Comparison of ENCODE assay signal across 15 mouse cellular contexts in the genomic region with DNA sequence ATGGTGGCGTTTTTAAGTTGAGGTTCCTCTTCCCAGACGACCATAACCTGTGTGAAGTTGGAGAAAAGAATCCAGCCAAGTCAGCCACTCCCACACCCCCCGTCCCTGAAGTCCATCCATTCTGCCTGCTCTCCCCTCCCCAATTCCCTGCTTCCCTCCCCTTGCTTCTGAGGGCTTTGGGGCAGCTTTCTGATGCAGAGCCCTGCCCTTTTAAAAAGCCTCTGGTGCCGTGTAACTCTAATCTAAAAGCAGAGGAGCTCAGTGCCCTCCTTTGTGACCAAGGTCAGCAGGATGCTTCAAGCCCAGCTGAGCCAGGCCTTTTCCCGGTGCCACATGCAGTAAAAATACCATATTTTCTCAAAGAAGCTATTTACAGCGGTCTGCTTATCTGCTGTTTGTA. TPM values are rescaled to one million over a fixed set of nuclear protein-coding genes. Genes with fewer than 3 reads are reported as not detected.
DNase-seq lines count a peak whose midpoint lies in the region; ATAC-seq lines count a peak whose summit lies in the region.
"Had no signal": no experiment of that assay in that cellular context is flagged by ENCODE, and none has a peak within 500 bp of the region (broad histone marks: within the 10 kb centered on the region; RNA-seq: fewer than 3 reads in every experiment).

No protein-coding gene starts in this region.

- no peak overlapping the region for H3K4me3 ChIP-seq in heart, embryonic 14.5 days (ENCODE audit: control insufficient read depth in 1 of 2, insufficient read depth in 1 of 2, low read depth in 1 of 2, low read length in 2 of 2)
- H3K4me3 ChIP-seq in midbrain, embryonic 14.5 days (replicated peaks; ENCODE audit: low read depth, low read length), result no peak overlapping the region
- H3K4me3 ChIP-seq: gastrocnemius, adult 2 months; limb, embryonic 15.5 days had no signal

- H3K36me3 ChIP-seq in heart, embryonic 14.5 days (ENCODE audit: control insufficient read depth, insufficient read depth, low read length), result peaks cover 35% of the 10 kb centered on the region
- H3K36me3 ChIP-seq in midbrain, embryonic 14.5 days (ENCODE audit: control insufficient read depth, insufficient read depth, low read length), result peaks cover 14% of the 10 kb centered on the region; the same call in 1 of the 2 replicates

- H3K27me3 ChIP-seq in heart, embryonic 14.5 days (ENCODE audit: control insufficient read depth, insufficient read depth, low read length), result no peaks in the 10 kb centered on the region
- no peaks in the 10 kb centered on the region for H3K27me3 ChIP-seq in midbrain, embryonic 14.5 days (ENCODE audit: control insufficient read depth, insufficient read depth, low read length)
- H3K27me3 ChIP-seq: CH12.LX; limb, embryonic 15.5 days had no signal

- 11% methylated on average over 6 of the region's 6 CpGs for WGBS in heart, embryonic 14.5 days
- 10% methylated on average over 6 of the region's 6 CpGs for WGBS in midbrain, embryonic 14.5 days

- H3K27ac ChIP-seq in heart, embryonic 14.5 days (replicated peaks in 1 of 2; ENCODE audit: control insufficient read depth in 1 of 2, insufficient read depth in 1 of 2, low read depth in 2 of 2, low read length in 2 of 2), result peak overlapping the region; percentile 40 to 51
- H3K27ac ChIP-seq in midbrain, embryonic 14.5 days (replicated peaks; ENCODE audit: low read depth, low read length), result peak overlapping the region; percentile 60
- H3K27ac ChIP-seq: gastrocnemius, adult 2 months; limb, embryonic 15.5 days had no signal

- no peaks in the 10 kb centered on the region for H3K9me3 ChIP-seq in heart, embryonic 14.5 days (ENCODE audit: control insufficient read depth, low read length)
- H3K9me3 ChIP-seq in midbrain, embryonic 14.5 days (ENCODE audit: control insufficient read depth, low read length), result no peaks in the 10 kb centered on the region
- H3K9me3 ChIP-seq: limb, embryonic 15.5 days had no signal

- no peak for ATAC-seq in heart, embryonic 14.5 days (ENCODE audit: insufficient number of reproducible peaks, insufficient read depth, low FRiP score, low read depth)
- no peak for ATAC-seq in midbrain, embryonic 14.5 days (ENCODE audit: low FRiP score, low TSS enrichment)

- intact Hi-C loops in heart, postnatal 25 days (cut with DNase I), result no loop called here

- H3K4me2 ChIP-seq in heart, embryonic 14.5 days (ENCODE audit: low read length), result no peak overlapping the region
- 0 out of 2 replicates have a peak overlapping the region, but pooled peaks have one; percentile 9 for H3K4me2 ChIP-seq in midbrain, embryonic 14.5 days (ENCODE audit: low read length)
- H3K4me2 ChIP-seq: limb, embryonic 15.5 days had no signal

- H3K9ac ChIP-seq in heart, embryonic 14.5 days (ENCODE audit: low read length), result peak overlapping the region; percentile 45; the same call in 1 of the 2 replicates
- no peak overlapping the region; the same call in 1 of the 2 replicates for H3K9ac ChIP-seq in midbrain, embryonic 14.5 days (replicated peaks; ENCODE audit: low read length)
- H3K9ac ChIP-seq: limb, embryonic 15.5 days had no signal

- H3K4me1 ChIP-seq in heart, embryonic 14.5 days (ENCODE audit: control insufficient read depth in 2 of 2, insufficient read depth in 2 of 2, low read length in 2 of 2), result peaks cover 21 to 52% of the 10 kb centered on the region in 2 experiments
- H3K4me1 ChIP-seq in midbrain, embryonic 14.5 days (ENCODE audit: control insufficient read depth, insufficient read depth, low read length), result peaks cover 21% of the 10 kb centered on the region
- H3K4me1 ChIP-seq: limb, embryonic 15.5 days had no signal

- peak; percentile 15 for DNase-seq in embryo, embryonic 10 days (ENCODE audit: low spot score)
- no peak for DNase-seq in embryo, embryonic 11 days
- DNase-seq in heart, postnatal 25 days (ENCODE audit: low spot score), result no peak
- DNase-seq in embryo, embryonic 9.5 days (ENCODE audit: extremely low spot score), result peak; percentile 20
- peak; percentile 33 for DNase-seq in midbrain, embryonic 14.5 days
- DNase-seq in lung, postnatal 10 days, result no peak
- no peak for DNase-seq in T-cell, adult 2 months (ENCODE audit: low spot score)
- DNase-seq: cerebellum, adult 2 months; gastrocnemius, adult 2 months; kidney, adult 9 months; lung, adult 18-20 months; right cerebral cortex, postnatal 14 days had no signal

RNA-seq across cellular contexts. Expression of gene Popdc3, which starts 31.1 kb away (rescaled TPM):
- polyA plus RNA-seq in heart, embryonic 14.5 days (2014; fragmentation: Nextera tagmentation; extraction: Ambion mirVana), result 40.6 and 43.3 TPM in 2 replicates
- total RNA-seq in heart, postnatal 25 days (2021), result 10 to 100 TPM; 25.3 to 26.7 TPM
- 0.79 and 1.0 TPM in 2 replicates for polyA plus RNA-seq in midbrain, embryonic 14.5 days (2014; fragmentation: Nextera tagmentation; extraction: Ambion mirVana)

Comparison
In these comparisons a context has a peak if more than half of its experiments do, and no peak if none do; other contexts are left out.
1. DNase-seq: peak in embryo, embryonic 10 days (single experiment), embryo, embryonic 9.5 days (single experiment) and midbrain, embryonic 14.5 days (single experiment); none in embryo, embryonic 11 days (single experiment), heart, postnatal 25 days (single experiment), lung, postnatal 10 days (single experiment) and T-cell, adult 2 months (single experiment).
2. RNA of gene Popdc3, which starts 31.1 kb away (polyA plus RNA-seq): 40.6 to 43.3 TPM in heart, embryonic 14.5 days; 0.79 to 1.0 TPM in midbrain, embryonic 14.5 days; every median in the first group is over 10 times any median in the second.